Mouse (Mus musculus) neural tube, embryonic 12.5 days (tissue): ENCODE measurements at regions not wholly inside any gene's neighbourhood (a gene's known extent, or its start where the extent isn't known, plus 50 kb on each side); places are given as distances from the start of the nearest gene placed in this dataset.

Source experiments
- ATAC-seq: fragments of 200-750 bp; cut with Nextera tagmentation; 2 replicates; pipeline ENCODE4 v1.8.0; 2017; ENCODE audit warnings: low read depth, mild to moderate bottlenecking, moderate TSS enrichment, moderate library complexity; ENCODE audit not compliant: low FRiP score
- H3K27ac ChIP-seq: fragments of 300-500 bp; sonication (generic); 2 replicates; pipeline ENCODE4 v1.5.1; 2016
- H3K27me3 ChIP-seq: fragments of 300-500 bp; sonication (generic); replicated peaks from 2 replicates; pipeline ENCODE4 v1.6.1; 2016; ENCODE audit warnings: mild to moderate bottlenecking
- H3K36me3 ChIP-seq: fragments of 300-500 bp; sonication (generic); 2 replicates; pipeline ENCODE4 v1.6.1; 2016; ENCODE audit warnings: mild to moderate bottlenecking
- H3K4me1 ChIP-seq: fragments of 300-500 bp; sonication (generic); 2 replicates; pipeline ENCODE4 v1.6.1; 2016
- H3K4me2 ChIP-seq: fragments of 300-500 bp; sonication (generic); replicated peaks from 2 replicates; pipeline ENCODE4 v1.6.1; 2016; ENCODE audit warnings: mild to moderate bottlenecking
- H3K4me3 ChIP-seq: fragments of 300-500 bp; sonication (generic); 2 replicates; pipeline ENCODE4 v1.5.1; 2016
- H3K9ac ChIP-seq: fragments of 300-500 bp; sonication (generic); 2 replicates; pipeline ENCODE4 v1.6.1; 2016; ENCODE audit warnings: mild to moderate bottlenecking
- H3K9me3 ChIP-seq: fragments of 300-500 bp; sonication (generic); 2 replicates; pipeline ENCODE4 v1.6.1; 2016; ENCODE audit warnings: mild to moderate bottlenecking
- WGBS: fragments of 180-500 bp; shearing (Covaris S2); methylation state at CpG from one replicate; pipeline ENCODE4 v1.1.7; 2016; 5-methylcytosine and 5-hydroxymethylcytosine counted together

- no peak overlapping the region for H3K4me3 ChIP-seq
- no peak overlapping the region for H3K27ac ChIP-seq
- H3K27me3 ChIP-seq = no peaks in the 10 kb centered on the region
- no peaks in the 10 kb centered on the region for H3K9me3 ChIP-seq
- no peaks in the 10 kb centered on the region for H3K36me3 ChIP-seq
- H3K4me2 ChIP-seq = no peak overlapping the region
- no peak for ATAC-seq
- WGBS = 61% methylated on average over 2 of the region's 2 CpGs
- no peak overlapping the region for H3K9ac ChIP-seq
- no peaks in the 10 kb centered on the region for H3K4me1 ChIP-seq
Measured at GRCm38 (mm10) chr17:3811187-3811586, 115.1 kb upstream of the Nox3 start.

GRCm38 (mm10) chr17:3803507-3803906, 107.4 kb upstream of the Nox3 start:
- no peaks in the 10 kb centered on the region for H3K27me3 ChIP-seq
- no peak overlapping the region for H3K4me2 ChIP-seq
- 82% methylated on average over 1 of the region's 1 CpGs for WGBS
- no peak for ATAC-seq
- H3K4me1 ChIP-seq = peaks cover 7% of the 10 kb centered on the region; the same call in 1 of the 2 replicates
- H3K36me3 ChIP-seq = no peaks in the 10 kb centered on the region
- no peak overlapping the region for H3K4me3 ChIP-seq
- no peak overlapping the region for H3K27ac ChIP-seq
- H3K9me3 ChIP-seq = no peaks in the 10 kb centered on the region
- H3K9ac ChIP-seq = no peak overlapping the region

- WGBS = 40% methylated on average over 2 of the region's 2 CpGs
- no peak for ATAC-seq
- no peak overlapping the region for H3K27ac ChIP-seq
- H3K4me2 ChIP-seq = no peak overlapping the region
- no peaks in the 10 kb centered on the region for H3K9me3 ChIP-seq
- H3K36me3 ChIP-seq = no peaks in the 10 kb centered on the region
- H3K9ac ChIP-seq = no peak overlapping the region
- H3K4me3 ChIP-seq = no peak overlapping the region
- no peaks in the 10 kb centered on the region for H3K4me1 ChIP-seq
- H3K27me3 ChIP-seq = no peaks in the 10 kb centered on the region
Measured at GRCm38 (mm10) chr17:3792597-3792996, 96.5 kb upstream of the Nox3 start.

DNA sequence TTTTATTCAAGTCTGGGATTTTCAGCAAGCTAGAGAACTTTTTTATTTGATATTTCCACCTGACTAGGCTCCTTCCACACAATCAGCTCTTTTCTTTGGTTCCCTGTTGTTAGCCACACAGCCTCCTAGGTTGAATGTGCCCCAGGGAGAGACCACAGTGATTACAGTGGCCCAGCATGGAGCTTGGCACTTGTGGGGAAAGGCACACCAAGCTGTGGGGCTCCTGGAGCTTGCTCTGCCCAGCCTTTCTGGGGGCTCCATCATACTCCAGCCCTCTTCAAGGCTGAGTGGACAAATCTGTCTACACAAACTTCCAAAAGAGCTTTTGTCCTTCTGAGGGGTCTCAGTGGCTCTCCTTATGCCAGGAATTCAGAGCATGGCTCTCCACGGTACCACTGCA, 86.1 kb upstream of the Nox3 start:
- Histone ChIP-seq H3K4me1 (no peaks in the 10 kb centered on the region), H3K4me3 (no peak overlapping the region), H3K9ac (no peak overlapping the region), H3K4me2 (no peak overlapping the region), H3K27me3 (no peaks in the 10 kb centered on the region), H3K27ac (no peak overlapping the region), H3K9me3 (no peaks in the 10 kb centered on the region), H3K36me3 (no peaks in the 10 kb centered on the region)
- ATAC-seq = no peak
- WGBS = 54% methylated on average over 1 of the region's 1 CpGs

- no peaks in the 10 kb centered on the region for H3K36me3 ChIP-seq
- H3K4me2 ChIP-seq = no peak overlapping the region
- no peak for ATAC-seq
- no peaks in the 10 kb centered on the region for H3K4me1 ChIP-seq
- H3K9me3 ChIP-seq = no peaks in the 10 kb centered on the region
- no peak overlapping the region for H3K9ac ChIP-seq
- no peak overlapping the region for H3K4me3 ChIP-seq
- H3K27me3 ChIP-seq = no peaks in the 10 kb centered on the region
- no peak overlapping the region for H3K27ac ChIP-seq
Measured at GRCm38 (mm10) chr17:3777691-3778090, 81.6 kb upstream of the Nox3 start.

GRCm38 (mm10) chr17:3747808-3748335, 51.8 kb upstream of the Nox3 start:
- H3K27me3 ChIP-seq = no peaks in the 10 kb centered on the region
- no peaks in the 10 kb centered on the region for H3K36me3 ChIP-seq
- H3K27ac ChIP-seq = no peak overlapping the region
- no peak overlapping the region for H3K9ac ChIP-seq
- no peaks in the 10 kb centered on the region for H3K9me3 ChIP-seq
- no peak for ATAC-seq
- H3K4me2 ChIP-seq = no peak overlapping the region
- H3K4me3 ChIP-seq = no peak overlapping the region
- WGBS = 88% methylated on average over 8 of the region's 8 CpGs
- no peaks in the 10 kb centered on the region for H3K4me1 ChIP-seq
